Mouse (Mus musculus) forebrain, embryonic 15.5 days (tissue): Measurements from ENCODE around the gene Rabep2. TPM values are rescaled to one million over a fixed set of nuclear protein-coding genes. Genes with fewer than 3 reads are reported as not detected.
A peak's percentile ranks its signal among the peaks of the same experiment; 100 is the strongest.

Experiments
- ATAC-seq: fragments of 200-750 bp; cut with Nextera tagmentation; replicated peaks from 2 replicates; pipeline ENCODE4 v1.8.0; 2017; ENCODE audit warnings: mild to moderate bottlenecking, moderate TSS enrichment, moderate library complexity
- H3K27ac ChIP-seq: fragments of 300-500 bp; sonication (generic); replicated peaks from 2 replicates; pipeline ENCODE4 v1.5.1; 2015; ENCODE audit warnings: mild to moderate bottlenecking, inconsistent platforms
- H3K27me3 ChIP-seq: fragments of 300-500 bp; sonication (generic); 2 replicates; pipeline ENCODE4 v1.6.1; 2015; ENCODE audit warnings: inconsistent platforms
- H3K36me3 ChIP-seq: fragments of 300-500 bp; sonication (generic); 2 replicates; pipeline ENCODE4 v1.6.1; 2015; ENCODE audit warnings: mild to moderate bottlenecking, inconsistent platforms
- H3K4me1 ChIP-seq: fragments of 300-500 bp; sonication (generic); 2 replicates; pipeline ENCODE4 v1.6.1; 2015; ENCODE audit warnings: inconsistent platforms
- H3K4me2 ChIP-seq: fragments of 300-500 bp; sonication (generic); replicated peaks from 2 replicates; pipeline ENCODE4 v1.6.1; 2015; ENCODE audit warnings: mild to moderate bottlenecking, inconsistent platforms
- H3K4me3 ChIP-seq: fragments of 300-500 bp; sonication (generic); 2 replicates; pipeline ENCODE4 v1.5.1; 2015; ENCODE audit warnings: mild to moderate bottlenecking, inconsistent platforms
- H3K9ac ChIP-seq: fragments of 300-500 bp; sonication (generic); replicated peaks from 2 replicates; pipeline ENCODE4 v1.6.1; 2015; ENCODE audit warnings: mild to moderate bottlenecking, inconsistent platforms
- H3K9me3 ChIP-seq: fragments of 300-500 bp; sonication (generic); 2 replicates; pipeline ENCODE4 v1.6.1; 2016; ENCODE audit warnings: inconsistent platforms
- WGBS: fragments of 180-500 bp; shearing (Covaris S2); methylation state at CpG from one replicate; pipeline ENCODE4 v1.1.7; 2015; ENCODE audit warnings: mixed read lengths; 5-methylcytosine and 5-hydroxymethylcytosine counted together
- polyA plus RNA-seq: library from polyadenylated mRNA; unstranded; fragments of >200 nt; fragmentation: Nextera tagmentation; extraction: Ambion mirVana; gene quantifications from 2 replicates; pipeline ENCODE4 v1.2.1, GENCODE M21; 2015

Rabep2 gene
- polyA plus RNA-seq, 1 experiment from 2014 or later, result 23.6 TPM

GRCm38 (mm10) chr7:126414725-126415124 is 13.8 kb upstream of the Rabep2 start, which contains the start of gene Cd19:
Gene Cd19 (minus strand): TSS chr7:126414889.
- no peaks in the 10 kb centered on the region for H3K9me3 ChIP-seq
- no peaks in the 10 kb centered on the region for H3K27me3 ChIP-seq
- no peak for ATAC-seq
- no peaks in the 10 kb centered on the region for H3K36me3 ChIP-seq
- no peak within 1 kb of the TSS for H3K9ac ChIP-seq
- WGBS, result 92% methylated on average over 6 of the region's 6 CpGs
- H3K4me1 ChIP-seq, result no peaks in the 10 kb centered on the region
- no peak within 1 kb of the TSS for H3K4me2 ChIP-seq
- no peak within 1 kb of the TSS for H3K27ac ChIP-seq
- no peak within 1 kb of the TSS for H3K4me3 ChIP-seq

DNA sequence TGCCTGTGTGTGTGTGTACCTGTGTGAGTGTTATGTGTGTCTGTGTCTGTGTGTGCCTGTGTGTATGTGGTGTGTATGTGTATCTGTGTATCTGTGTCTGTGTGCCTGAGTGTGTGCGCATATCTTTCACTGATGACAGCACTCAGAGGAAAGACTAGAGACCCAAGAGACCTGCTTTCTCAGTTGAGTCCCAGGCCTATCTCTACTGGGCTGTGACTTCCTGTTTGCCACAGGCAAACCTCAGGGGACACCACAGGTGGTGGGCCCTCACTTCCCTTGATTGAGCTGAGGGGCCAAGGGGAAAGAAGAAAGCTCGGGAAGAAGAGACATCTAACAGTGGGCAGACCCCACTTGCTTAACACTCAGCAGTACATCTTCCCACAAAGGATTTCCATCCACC is 11.9 kb upstream of the Rabep2 start:
- Histone ChIP-seq H3K27me3 (no peaks in the 10 kb centered on the region), H3K4me3 (no peak overlapping the region), H3K9me3 (no peaks in the 10 kb centered on the region), H3K9ac (no peak overlapping the region), H3K4me2 (no peak overlapping the region), H3K36me3 (no peaks in the 10 kb centered on the region), H3K4me1 (no peaks in the 10 kb centered on the region), H3K27ac (no peak overlapping the region)
- WGBS, result 46% methylated on average over 2 of the region's 2 CpGs
- no peak for ATAC-seq

DNA sequence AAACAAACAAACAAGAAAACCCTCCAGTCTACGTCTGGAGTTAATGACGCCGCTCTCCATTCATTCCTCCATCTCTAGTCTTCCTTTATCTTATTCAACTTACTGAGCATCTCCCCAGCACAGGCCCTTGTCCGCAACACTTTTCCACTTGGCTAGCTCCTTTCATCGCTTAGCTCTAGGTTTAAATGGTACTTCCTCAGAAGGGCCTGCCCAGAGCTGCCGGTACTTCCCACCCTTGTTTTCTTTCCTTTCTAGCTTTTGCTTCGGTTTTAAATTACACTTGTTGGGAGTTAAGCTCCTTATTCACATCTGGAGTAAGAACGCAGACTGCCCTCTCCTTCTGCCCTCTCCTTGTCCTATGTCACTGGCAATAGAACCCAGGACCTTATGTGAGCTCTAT is 11.5 kb upstream of the Rabep2 start:
- H3K36me3 ChIP-seq, result no peaks in the 10 kb centered on the region
- 4% methylated on average over 8 of the region's 8 CpGs for WGBS

DNA sequence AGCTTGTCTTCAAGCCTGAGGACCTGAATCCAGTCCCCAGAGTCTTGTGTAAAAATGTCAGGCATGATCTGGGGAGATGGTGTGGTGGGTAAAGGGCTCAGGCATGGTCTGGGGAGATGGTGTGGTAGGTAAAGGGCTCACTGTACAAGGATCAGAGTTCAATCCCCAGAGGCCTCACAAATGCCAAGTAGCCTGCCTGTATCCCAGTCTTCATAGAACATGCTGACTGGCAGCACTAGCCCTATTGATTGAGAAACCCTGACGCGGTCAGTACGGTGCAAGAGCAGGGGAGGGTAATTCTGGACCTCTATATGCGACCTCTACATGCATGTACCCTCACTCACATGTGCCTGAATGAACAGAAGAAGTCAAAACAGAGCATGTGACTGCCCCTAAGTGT is 11.0 kb upstream of the Rabep2 start:
- H3K9ac ChIP-seq, result no peak overlapping the region
- no peak overlapping the region for H3K4me2 ChIP-seq
- H3K9me3 ChIP-seq, result no peaks in the 10 kb centered on the region
- H3K27ac ChIP-seq, result no peak overlapping the region
- H3K4me3 ChIP-seq, result no peak overlapping the region
- H3K27me3 ChIP-seq, result no peaks in the 10 kb centered on the region
- H3K4me1 ChIP-seq, result no peaks in the 10 kb centered on the region
- WGBS, result 73% methylated on average over 4 of the region's 4 CpGs
- H3K36me3 ChIP-seq, result no peaks in the 10 kb centered on the region
- ATAC-seq, result no peak

More for the DNA sequence above, 11.5 kb upstream of the Rabep2 start:
- ATAC-seq, result no peak
- no peak overlapping the region for H3K4me2 ChIP-seq
- H3K9me3 ChIP-seq, result no peaks in the 10 kb centered on the region
- H3K4me3 ChIP-seq, result no peak overlapping the region
- H3K27me3 ChIP-seq, result no peaks in the 10 kb centered on the region
- H3K9ac ChIP-seq, result no peak overlapping the region
- H3K4me1 ChIP-seq, result no peaks in the 10 kb centered on the region
- H3K27ac ChIP-seq, result no peak overlapping the region

DNA sequence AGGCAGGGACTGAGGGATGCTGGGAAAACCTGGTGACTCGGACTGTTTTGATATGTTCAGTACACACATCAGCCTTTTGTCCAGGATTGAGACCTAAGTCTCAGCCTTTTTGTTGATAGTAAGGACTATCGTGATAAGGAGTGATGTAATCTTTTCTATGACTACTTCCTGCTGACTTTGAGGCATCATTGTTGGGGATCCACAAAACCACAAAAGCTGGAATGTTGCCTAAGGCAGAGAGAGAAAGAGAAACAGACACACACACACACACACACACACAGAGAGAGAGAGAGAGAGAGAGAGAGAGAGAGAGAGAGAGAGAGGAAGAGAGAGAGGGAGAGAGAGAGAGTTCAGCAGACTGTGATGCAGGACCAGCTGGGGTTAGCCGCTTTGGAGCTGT is 10.1 kb upstream of the Rabep2 start:
- Histone ChIP-seq H3K4me1 (no peaks in the 10 kb centered on the region), H3K4me3 (no peak overlapping the region), H3K4me2 (no peak overlapping the region), H3K36me3 (no peaks in the 10 kb centered on the region), H3K9ac (no peak overlapping the region), H3K27me3 (no peaks in the 10 kb centered on the region), H3K27ac (no peak overlapping the region), H3K9me3 (no peaks in the 10 kb centered on the region)
- no peak for ATAC-seq
- 74% methylated on average over 3 of the region's 3 CpGs for WGBS

GRCm38 (mm10) chr7:126421756-126422155 is 6.8 kb upstream of the Rabep2 start:
- Histone ChIP-seq H3K9ac (no peak overlapping the region), H3K9me3 (no peaks in the 10 kb centered on the region)
- WGBS, result 94% methylated on average over 5 of the region's 5 CpGs

GRCm38 (mm10) chr7:126424161-126424560 is 4.4 kb upstream of the Rabep2 start:
- no peaks in the 10 kb centered on the region for H3K27me3 ChIP-seq
- WGBS, result 84% methylated on average over 6 of the region's 6 CpGs

More at GRCm38 (mm10) chr7:126421756-126422155, 6.8 kb upstream of the Rabep2 start:
- no peak for ATAC-seq
- H3K27ac ChIP-seq, result no peak overlapping the region
- no peaks in the 10 kb centered on the region for H3K36me3 ChIP-seq
- H3K27me3 ChIP-seq, result no peaks in the 10 kb centered on the region
- H3K4me2 ChIP-seq, result no peak overlapping the region
- no peaks in the 10 kb centered on the region for H3K4me1 ChIP-seq
- no peak overlapping the region for H3K4me3 ChIP-seq

GRCm38 (mm10) chr7:126427323-126427860 is 1.2 kb upstream of the Rabep2 start:
- Histone ChIP-seq H3K27me3 (no peaks in the 10 kb centered on the region), H3K27ac (no peak overlapping the region)
- WGBS, result 73% methylated on average over 12 of the region's 13 CpGs

More at GRCm38 (mm10) chr7:126424161-126424560, 4.4 kb upstream of the Rabep2 start:
- Histone ChIP-seq H3K9me3 (no peaks in the 10 kb centered on the region), H3K27ac (no peak overlapping the region), H3K9ac (no peak overlapping the region), H3K4me2 (no peak overlapping the region), H3K4me3 (no peak overlapping the region), H3K4me1 (peaks cover 8% of the 10 kb centered on the region), H3K36me3 (no peaks in the 10 kb centered on the region)
- ATAC-seq, result no peak

DNA sequence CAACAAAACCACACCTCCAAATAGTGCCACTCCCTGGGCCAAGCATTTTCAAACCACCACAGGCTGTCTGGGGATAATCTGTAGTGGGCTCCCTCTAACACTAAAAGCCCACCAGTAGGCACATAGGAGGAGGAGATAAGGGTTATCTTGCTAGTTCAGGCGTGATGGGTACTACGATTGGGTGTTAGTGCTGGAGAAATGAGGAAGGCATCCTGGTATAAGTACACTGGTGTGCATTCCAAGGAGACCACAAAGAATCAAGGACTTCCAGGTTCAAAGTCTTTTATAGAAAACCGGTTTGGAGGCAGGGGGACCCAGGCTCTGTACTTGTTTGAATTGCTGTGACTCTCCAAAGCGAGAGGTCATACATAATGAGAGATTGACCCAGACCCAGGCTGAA is 405 bp upstream of the Rabep2 start:
- WGBS, result 23% methylated on average over 4 of the region's 4 CpGs
- ATAC-seq, result peak; percentile 21; the same call in 1 of the 2 replicates
- Histone ChIP-seq H3K27ac (peak overlapping the region; percentile 85), H3K4me2 (peak overlapping the region; percentile 90), H3K9ac (peak overlapping the region; percentile 86), H3K9me3 (no peaks in the 10 kb centered on the region), H3K36me3 (no peaks in the 10 kb centered on the region), H3K4me3 (peak overlapping the region; percentile 59), H3K27me3 (no peaks in the 10 kb centered on the region), H3K4me1 (peaks cover 16% of the 10 kb centered on the region)

More at GRCm38 (mm10) chr7:126427323-126427860, 1.2 kb upstream of the Rabep2 start:
- Histone ChIP-seq H3K4me1 (peaks cover 16% of the 10 kb centered on the region), H3K9me3 (no peaks in the 10 kb centered on the region), H3K9ac (no peak overlapping the region), H3K36me3 (no peaks in the 10 kb centered on the region), H3K4me2 (no peak overlapping the region), H3K4me3 (no peak overlapping the region)
- no peak for ATAC-seq

GRCm38 (mm10) chr7:126429503-126429898 is 942 bp downstream of the Rabep2 start:
- H3K4me1 ChIP-seq, result peaks cover 16% of the 10 kb centered on the region
- H3K36me3 ChIP-seq, result 0 out of 2 replicates have a peak, but pooled peaks cover 3% of the 10 kb centered on the region
- WGBS, result 29% methylated on average over 15 of the region's 15 CpGs
- H3K27me3 ChIP-seq, result no peaks in the 10 kb centered on the region
- ATAC-seq, result peak; percentile 42
- peak overlapping the region; percentile 59 for H3K4me3 ChIP-seq
- no peak overlapping the region for H3K27ac ChIP-seq
- H3K9ac ChIP-seq, result peak overlapping the region; percentile 86
- H3K4me2 ChIP-seq, result peak overlapping the region; percentile 90
- no peaks in the 10 kb centered on the region for H3K9me3 ChIP-seq

GRCm38 (mm10) chr7:126430167-126430566 is 1.6 kb downstream of the Rabep2 start:
- H3K9ac ChIP-seq, result no peak overlapping the region

DNA sequence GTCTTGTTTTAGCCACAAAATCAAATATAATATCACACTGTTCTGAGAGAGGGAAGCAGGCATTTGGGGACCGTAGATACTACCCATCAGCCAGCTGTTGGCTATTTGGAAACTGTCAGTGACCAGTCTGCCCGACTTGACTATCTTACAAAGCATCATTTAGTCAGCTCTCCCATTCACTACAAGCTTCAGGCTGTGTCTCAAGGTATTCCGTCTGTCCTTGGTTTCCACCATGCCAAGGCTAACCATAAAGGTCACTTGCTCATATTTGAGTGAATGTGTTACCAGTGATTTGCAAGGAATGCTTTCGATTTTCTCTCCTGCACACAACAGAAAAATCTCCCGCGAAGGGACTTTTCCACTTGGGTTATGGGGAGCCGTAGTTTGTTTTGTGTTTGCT is 6.2 kb downstream of the Rabep2 start:
- WGBS, result 95% methylated on average over 7 of the region's 7 CpGs
- no peak for ATAC-seq

More at GRCm38 (mm10) chr7:126430167-126430566, 1.6 kb downstream of the Rabep2 start:
- no peaks in the 10 kb centered on the region for H3K27me3 ChIP-seq
- no peak for ATAC-seq
- H3K4me2 ChIP-seq, result no peak overlapping the region
- H3K4me1 ChIP-seq, result peaks cover 16% of the 10 kb centered on the region
- no peak overlapping the region for H3K4me3 ChIP-seq
- no peak overlapping the region for H3K27ac ChIP-seq
- H3K9me3 ChIP-seq, result no peaks in the 10 kb centered on the region
- 0 out of 2 replicates have a peak, but pooled peaks cover 3% of the 10 kb centered on the region for H3K36me3 ChIP-seq

DNA sequence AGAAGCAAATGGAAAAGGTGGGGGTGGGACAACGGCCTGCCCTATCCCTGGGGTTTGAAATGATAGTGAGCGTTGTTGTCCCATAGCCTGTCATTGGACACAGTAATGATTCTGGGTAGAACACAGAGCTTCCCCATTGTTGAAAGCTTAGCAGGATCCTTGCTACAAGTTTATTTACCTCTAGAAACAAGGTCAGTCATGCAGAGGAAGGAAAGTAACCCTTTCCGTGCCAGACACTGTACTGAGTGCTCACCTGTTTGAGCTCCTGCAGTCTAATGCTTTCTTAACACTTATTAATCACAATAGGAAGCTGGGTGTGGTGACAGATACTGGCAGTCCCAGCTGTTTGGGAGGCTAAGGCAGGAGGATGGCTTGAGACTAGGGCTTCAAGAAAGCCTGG is 7.2 kb downstream of the Rabep2 start:
- no peak overlapping the region for H3K4me2 ChIP-seq
- no peak for ATAC-seq
- no peaks in the 10 kb centered on the region for H3K4me1 ChIP-seq
- no peak overlapping the region for H3K9ac ChIP-seq
- H3K4me3 ChIP-seq, result no peak overlapping the region
- H3K9me3 ChIP-seq, result no peaks in the 10 kb centered on the region
- H3K27me3 ChIP-seq, result no peaks in the 10 kb centered on the region
- no peak overlapping the region for H3K27ac ChIP-seq
- 80% methylated on average over 3 of the region's 3 CpGs for WGBS
- 0 out of 2 replicates have a peak, but pooled peaks cover 9% of the 10 kb centered on the region for H3K36me3 ChIP-seq

More for the DNA sequence above, 6.2 kb downstream of the Rabep2 start:
- no peak overlapping the region for H3K4me2 ChIP-seq
- no peak overlapping the region for H3K9ac ChIP-seq
- H3K9me3 ChIP-seq, result no peaks in the 10 kb centered on the region
- H3K27ac ChIP-seq, result no peak overlapping the region
- 0 out of 2 replicates have a peak, but pooled peaks cover 9% of the 10 kb centered on the region for H3K36me3 ChIP-seq
- no peaks in the 10 kb centered on the region for H3K27me3 ChIP-seq
- no peak overlapping the region for H3K4me3 ChIP-seq
- peaks cover 3% of the 10 kb centered on the region for H3K4me1 ChIP-seq
